Mouse (Mus musculus) limb, embryonic 10.5 days (tissue): ENCODE measurements around the gene 1700013G24Rik. TPM values are rescaled to one million over a fixed set of nuclear protein-coding genes. Genes with fewer than 3 reads are reported as not detected.

Source experiments
- DNase-seq: peaks from one replicate; pipeline ENCODE4 v3.0.0-alpha.2; 2017; ENCODE audit warnings: low spot score
- H3K27ac ChIP-seq: fragments of 300-500 bp; sonication (generic); 2 replicates; pipeline ENCODE4 v1.5.1; 2016; ENCODE audit warnings: mild to moderate bottlenecking
- H3K27me3 ChIP-seq: fragments of 300-500 bp; sonication (generic); 2 replicates; pipeline ENCODE4 v1.6.1; 2016; ENCODE audit warnings: low read depth, mild to moderate bottlenecking; ENCODE audit not compliant: poor library complexity, severe bottlenecking
- H3K36me3 ChIP-seq: fragments of 300-500 bp; sonication (generic); 2 replicates; pipeline ENCODE4 v1.6.1; 2016; ENCODE audit warnings: mild to moderate bottlenecking, moderate library complexity
- H3K4me1 ChIP-seq: fragments of 300-500 bp; sonication (generic); 2 replicates; pipeline ENCODE4 v1.6.1; 2016
- H3K4me3 ChIP-seq: fragments of 300-500 bp; sonication (generic); 2 replicates; pipeline ENCODE4 v1.5.1; 2016; ENCODE audit warnings: mild to moderate bottlenecking, moderate library complexity
- H3K9me3 ChIP-seq: fragments of 300-500 bp; sonication (generic); replicated peaks from 2 replicates; pipeline ENCODE4 v1.6.1; 2016; ENCODE audit warnings: mild to moderate bottlenecking
- WGBS: fragments of 180-500 bp; shearing (Covaris S2); methylation state at CpG from one replicate; pipeline ENCODE4 v1.1.7; 2016; 5-methylcytosine and 5-hydroxymethylcytosine counted together
- polyA plus RNA-seq: library from polyadenylated mRNA; unstranded; fragments of >200 nt; fragmentation: Nextera tagmentation; extraction: Ambion mirVana; gene quantifications from 2 replicates; pipeline ENCODE4 v1.2.1, GENCODE M21; 2016

The 1700013G24Rik gene
- polyA plus RNA-seq, 1 experiment from 2014 or later = not detected

GRCm38 (mm10) chr4:137473701-137474388, 20.8 kb downstream of the 1700013G24Rik start:
- peaks cover 80% of the 10 kb centered on the region for H3K4me1 ChIP-seq
- H3K36me3 ChIP-seq = no peaks in the 10 kb centered on the region
- WGBS = 69% methylated on average over 18 of the region's 18 CpGs
- peak overlapping the region; percentile 48 for H3K27ac ChIP-seq
- no peaks in the 10 kb centered on the region for H3K27me3 ChIP-seq
- DNase-seq = no peak
- H3K9me3 ChIP-seq = no peaks in the 10 kb centered on the region
- H3K4me3 ChIP-seq = no peak overlapping the region

GRCm38 (mm10) chr4:137474694-137475093, 21.6 kb downstream of the 1700013G24Rik start:
- Histone ChIP-seq H3K4me3 (no peak overlapping the region), H3K36me3 (0 out of 2 replicates have a peak, but pooled peaks cover 4% of the 10 kb centered on the region), H3K4me1 (peaks cover 80% of the 10 kb centered on the region), H3K27ac (no peak overlapping the region), H3K27me3 (no peaks in the 10 kb centered on the region), H3K9me3 (no peaks in the 10 kb centered on the region)
- DNase-seq = no peak
- WGBS = 90% methylated on average over 7 of the region's 7 CpGs

GRCm38 (mm10) chr4:137475271-137476050, 22.4 kb downstream of the 1700013G24Rik start:
- Histone ChIP-seq H3K9me3 (no peaks in the 10 kb centered on the region), H3K27ac (no peak overlapping the region), H3K36me3 (0 out of 2 replicates have a peak, but pooled peaks cover 4% of the 10 kb centered on the region), H3K4me3 (no peak overlapping the region), H3K4me1 (peaks cover 80% of the 10 kb centered on the region), H3K27me3 (no peaks in the 10 kb centered on the region)
- no peak for DNase-seq
- 83% methylated on average over 13 of the region's 13 CpGs for WGBS

GRCm38 (mm10) chr4:137476065-137476760, 23.1 kb downstream of the 1700013G24Rik start:
- H3K27ac ChIP-seq = peak overlapping the region; percentile 67
- H3K4me3 ChIP-seq = peak overlapping the region; percentile 35
- H3K27me3 ChIP-seq = no peaks in the 10 kb centered on the region
- H3K9me3 ChIP-seq = no peaks in the 10 kb centered on the region
- peaks cover 80% of the 10 kb centered on the region for H3K4me1 ChIP-seq
- DNase-seq = no peak
- H3K36me3 ChIP-seq = 0 out of 2 replicates have a peak, but pooled peaks cover 4% of the 10 kb centered on the region
- WGBS = 24% methylated on average over 10 of the region's 10 CpGs

- Histone ChIP-seq H3K27me3 (no peaks in the 10 kb centered on the region), H3K27ac (peak overlapping the region; percentile 67), H3K36me3 (0 out of 2 replicates have a peak, but pooled peaks cover 4% of the 10 kb centered on the region), H3K9me3 (no peaks in the 10 kb centered on the region), H3K4me1 (peaks cover 81% of the 10 kb centered on the region), H3K4me3 (peak overlapping the region; percentile 35)
- no peak for DNase-seq
- WGBS = 7% methylated on average over 17 of the region's 17 CpGs
Observed at GRCm38 (mm10) chr4:137476761-137477237, 23.7 kb downstream of the 1700013G24Rik start.

- peak overlapping the region; percentile 67 for H3K27ac ChIP-seq
- DNase-seq = no peak
- H3K4me3 ChIP-seq = no peak overlapping the region
- H3K9me3 ChIP-seq = no peaks in the 10 kb centered on the region
- WGBS = 56% methylated on average over 6 of the region's 6 CpGs
- no peaks in the 10 kb centered on the region for H3K27me3 ChIP-seq
- 0 out of 2 replicates have a peak, but pooled peaks cover 4% of the 10 kb centered on the region for H3K36me3 ChIP-seq
- peaks cover 90% of the 10 kb centered on the region for H3K4me1 ChIP-seq
Observed at GRCm38 (mm10) chr4:137477611-137478010, 24.5 kb downstream of the 1700013G24Rik start.

- Histone ChIP-seq H3K36me3 (0 out of 2 replicates have a peak, but pooled peaks cover 4% of the 10 kb centered on the region), H3K27ac (peak overlapping the region; percentile 76), H3K27me3 (no peaks in the 10 kb centered on the region), H3K9me3 (no peaks in the 10 kb centered on the region), H3K4me3 (no peak overlapping the region), H3K4me1 (peaks cover 86% of the 10 kb centered on the region)
- 74% methylated on average over 5 of the region's 5 CpGs for WGBS
- DNase-seq = no peak
Observed at GRCm38 (mm10) chr4:137478306-137478705, 25.2 kb downstream of the 1700013G24Rik start.

GRCm38 (mm10) chr4:137479757-137480156, 26.7 kb downstream of the 1700013G24Rik start:
- Histone ChIP-seq H3K27me3 (no peaks in the 10 kb centered on the region), H3K9me3 (no peaks in the 10 kb centered on the region), H3K4me3 (peak overlapping the region; percentile 25; the same call in 1 of the 2 replicates), H3K27ac (peak overlapping the region; percentile 76), H3K36me3 (peaks cover 4% of the 10 kb centered on the region; the same call in 1 of the 2 replicates), H3K4me1 (peaks cover 89% of the 10 kb centered on the region)
- 2% methylated on average over 6 of the region's 6 CpGs for WGBS
- peak; percentile 67 for DNase-seq

- Histone ChIP-seq H3K27me3 (no peaks in the 10 kb centered on the region), H3K4me1 (peaks cover 93% of the 10 kb centered on the region), H3K4me3 (peak overlapping the region; percentile 25; the same call in 1 of the 2 replicates), H3K27ac (peak overlapping the region; percentile 76), H3K9me3 (no peaks in the 10 kb centered on the region), H3K36me3 (peaks cover 4% of the 10 kb centered on the region; the same call in 1 of the 2 replicates)
- 10% methylated on average over 19 of the region's 19 CpGs for WGBS
- peak; percentile 50 for DNase-seq
Observed at GRCm38 (mm10) chr4:137480191-137480992, 27.3 kb downstream of the 1700013G24Rik start.

- H3K9me3 ChIP-seq = no peaks in the 10 kb centered on the region
- DNase-seq = no peak
- peak overlapping the region; percentile 76 for H3K27ac ChIP-seq
- H3K27me3 ChIP-seq = no peaks in the 10 kb centered on the region
- peaks cover 4% of the 10 kb centered on the region; the same call in 1 of the 2 replicates for H3K36me3 ChIP-seq
- WGBS = 19% methylated on average over 1 of the region's 1 CpGs
- H3K4me3 ChIP-seq = no peak overlapping the region
- peaks cover 93% of the 10 kb centered on the region for H3K4me1 ChIP-seq
Observed at GRCm38 (mm10) chr4:137480993-137481340, 27.9 kb downstream of the 1700013G24Rik start.

- Histone ChIP-seq H3K27me3 (no peaks in the 10 kb centered on the region), H3K9me3 (no peaks in the 10 kb centered on the region), H3K4me3 (no peak overlapping the region), H3K27ac (peak overlapping the region; percentile 82), H3K36me3 (peaks cover 4% of the 10 kb centered on the region; the same call in 1 of the 2 replicates), H3K4me1 (peaks cover 93% of the 10 kb centered on the region)
- WGBS = 37% methylated on average over 13 of the region's 13 CpGs
- no peak for DNase-seq
Observed at GRCm38 (mm10) chr4:137481381-137482030, 28.4 kb downstream of the 1700013G24Rik start.
